Mouse (Mus musculus) MN1 (cell line): ENCODE measurements around the gene AI597479.

ENCODE experiments used
- DNase-seq: peaks from one replicate; pipeline ENCODE4 v3.0.0-alpha.2; 2016; ENCODE audit warnings: low spot score

The AI597479 gene

GRCm38 (mm10) chr1:43098031-43098984, at the start of gene AI597479, which contains the start of gene Tgfbrap1:
AI597479 (plus strand) TSS chr1:43098710.
Tgfbrap1 (minus strand) TSS chr1:43098637.
- DNase-seq, result peak; percentile 97

- peak; percentile 45 for DNase-seq
These were observed 46.6 kb upstream of the AI597479 start for GRCm38 (mm10) chr1:43051903-43052302.

- DNase-seq, result peak; percentile 86
These were observed 32.7 kb upstream of the AI597479 start for GRCm38 (mm10) chr1:43065615-43066310.

- DNase-seq, result no peak
These were observed 31.9 kb upstream of the AI597479 start for GRCm38 (mm10) chr1:43066573-43066972.

GRCm38 (mm10) chr1:43067551-43067950, 31.0 kb upstream of the AI597479 start:
- no peak for DNase-seq

DNA sequence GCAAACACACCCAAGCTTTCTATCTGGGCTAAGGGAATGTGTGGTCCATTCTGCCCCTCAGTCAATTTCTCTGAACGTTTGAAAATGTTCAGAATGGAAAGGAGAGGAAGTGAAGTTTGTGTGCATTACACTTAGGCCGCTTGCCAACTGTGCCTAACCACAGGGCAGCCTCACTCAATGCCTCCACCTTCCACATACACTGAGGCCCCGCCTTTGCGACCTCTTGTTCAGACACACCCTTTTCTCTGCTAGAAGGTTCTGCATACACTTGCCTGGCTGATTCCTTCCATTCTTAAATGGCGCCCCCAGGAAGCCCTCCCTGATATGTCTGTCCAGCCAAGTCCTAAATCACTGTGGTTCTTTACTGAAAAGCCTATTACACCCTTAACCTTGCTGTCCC, 27.8 kb upstream of the AI597479 start:
- no peak for DNase-seq

DNA sequence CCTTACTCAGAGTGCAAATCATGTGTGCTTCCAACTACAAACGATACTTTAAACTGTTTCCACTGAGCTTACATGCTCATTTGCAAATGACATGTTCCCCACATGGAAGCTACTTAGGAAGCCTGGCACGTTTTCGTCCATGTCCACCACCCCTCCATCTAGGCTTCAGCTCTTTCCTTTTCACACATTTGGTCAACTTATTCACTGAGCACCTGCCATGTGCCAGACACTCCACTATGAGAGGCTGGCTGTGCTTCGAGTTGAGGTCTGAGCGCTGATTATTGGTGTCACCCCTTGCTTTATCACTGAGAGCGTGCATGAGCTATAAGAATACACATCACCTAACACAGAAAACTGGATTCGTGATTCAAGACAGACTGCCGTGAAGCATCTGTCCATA, 26.5 kb upstream of the AI597479 start:
- no peak for DNase-seq

GRCm38 (mm10) chr1:43072561-43072960, 25.9 kb upstream of the AI597479 start:
- no peak for DNase-seq

- no peak for DNase-seq
These were observed 23.7 kb upstream of the AI597479 start for GRCm38 (mm10) chr1:43074791-43075190.

- DNase-seq, result no peak
These were observed 20.4 kb upstream of the AI597479 start for GRCm38 (mm10) chr1:43078124-43078523.

DNA sequence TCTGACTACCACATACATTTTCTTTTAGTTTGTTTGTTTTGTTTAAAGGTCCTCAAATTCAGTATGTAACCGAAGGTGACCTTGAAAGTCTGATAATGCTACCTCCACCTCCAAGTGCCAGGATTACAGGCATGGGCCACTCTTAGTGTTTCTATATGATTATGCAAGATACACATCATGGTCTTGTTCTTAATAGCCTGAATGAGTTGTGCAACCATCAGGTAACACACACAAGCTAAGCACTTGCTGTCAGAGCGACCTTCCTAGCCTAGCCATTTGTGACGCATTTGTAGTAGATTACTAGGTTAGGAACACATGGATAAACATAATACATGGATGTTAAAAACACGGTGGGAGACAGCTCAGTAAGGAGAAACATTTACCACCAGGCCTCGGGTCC, 15.6 kb upstream of the AI597479 start:
- no peak for DNase-seq

DNA sequence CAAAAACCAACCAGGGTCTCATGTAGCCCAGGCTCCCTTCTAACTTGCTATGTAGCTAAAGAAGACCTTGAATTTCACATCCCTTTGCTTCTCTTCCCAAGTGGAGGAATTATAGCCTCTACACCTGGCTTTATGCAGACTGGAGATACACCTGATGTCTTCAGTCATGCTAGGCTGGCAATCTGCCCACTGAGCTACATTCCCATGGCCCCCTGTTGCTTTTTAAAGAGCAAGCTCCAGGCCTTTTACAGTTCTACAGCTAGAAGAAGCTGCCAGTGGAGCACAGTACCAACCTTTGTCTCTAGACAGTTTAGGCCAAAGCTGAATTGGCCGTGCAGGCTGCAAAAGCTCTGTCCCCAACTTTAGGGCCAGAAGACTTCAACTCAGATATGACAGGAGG, 8.1 kb upstream of the AI597479 start:
- no peak for DNase-seq

- peak; percentile 22 for DNase-seq
These were observed 7.0 kb upstream of the AI597479 start for GRCm38 (mm10) chr1:43091306-43092055.

- DNase-seq, result peak; percentile 80
These were observed 6.2 kb upstream of the AI597479 start for GRCm38 (mm10) chr1:43092056-43093015.

- DNase-seq, result no peak
These were observed 4.3 kb upstream of the AI597479 start for GRCm38 (mm10) chr1:43094206-43094605.

DNA sequence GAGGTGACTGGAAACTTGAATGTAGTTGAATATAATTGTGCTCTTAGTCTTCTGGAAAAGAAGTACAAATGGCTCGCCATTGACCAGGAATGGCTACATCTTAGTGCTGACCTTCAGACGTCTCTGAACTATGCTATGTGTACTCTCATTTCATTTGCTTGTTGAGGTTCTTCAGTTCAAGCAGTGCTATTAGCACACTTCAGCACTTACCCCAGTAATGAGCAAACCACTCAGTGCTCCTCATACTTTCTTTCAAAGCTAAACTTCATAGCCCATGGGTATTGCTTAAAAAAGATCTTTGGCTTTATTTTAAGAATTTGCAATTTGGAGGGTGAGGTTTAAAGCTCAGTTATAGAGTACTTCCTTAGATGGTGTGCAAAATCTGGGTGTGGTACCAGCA, 10.2 kb downstream of the AI597479 start:
- DNase-seq, result no peak

DNA sequence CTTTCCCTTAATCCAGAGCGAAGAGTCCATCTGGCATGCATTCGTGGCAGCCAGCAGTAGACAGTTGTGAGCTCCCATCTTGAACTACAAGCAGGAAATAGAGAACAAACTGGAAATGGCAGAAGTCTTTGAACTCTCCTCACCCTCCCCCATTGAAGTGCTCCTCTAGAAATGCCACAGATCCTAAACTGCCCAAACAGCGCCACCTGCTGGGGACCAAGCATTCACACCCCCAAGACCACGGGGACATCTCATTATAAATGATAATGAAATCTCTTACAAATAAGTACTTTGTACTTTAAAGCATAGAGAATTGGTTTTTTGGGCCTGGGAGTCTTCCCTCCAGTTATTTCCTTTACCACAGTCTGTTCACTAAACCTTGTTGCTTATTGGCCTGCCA, 12.0 kb downstream of the AI597479 start:
- DNase-seq, result peak; percentile 64

DNA sequence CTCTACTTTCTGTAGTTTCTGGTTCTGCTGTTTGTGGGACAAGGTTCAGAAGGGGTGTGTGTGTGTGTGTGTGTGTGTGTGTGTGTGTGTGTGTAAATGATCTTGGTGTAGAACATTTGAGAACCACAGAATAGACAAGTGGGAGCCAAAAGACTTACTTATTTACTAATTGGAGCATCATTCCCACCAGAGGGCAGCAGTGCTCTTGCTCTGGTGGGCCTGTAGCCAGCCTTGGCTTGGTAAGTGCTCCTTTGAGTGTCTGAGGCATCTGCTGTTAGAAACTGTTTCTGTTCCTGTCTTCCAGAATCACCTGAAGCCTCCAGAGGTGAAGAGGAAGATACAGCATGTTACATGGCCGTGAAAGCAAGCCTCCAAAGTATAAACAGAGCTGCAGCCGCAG, 14.4 kb downstream of the AI597479 start:
- peak; percentile 73 for DNase-seq

DNA sequence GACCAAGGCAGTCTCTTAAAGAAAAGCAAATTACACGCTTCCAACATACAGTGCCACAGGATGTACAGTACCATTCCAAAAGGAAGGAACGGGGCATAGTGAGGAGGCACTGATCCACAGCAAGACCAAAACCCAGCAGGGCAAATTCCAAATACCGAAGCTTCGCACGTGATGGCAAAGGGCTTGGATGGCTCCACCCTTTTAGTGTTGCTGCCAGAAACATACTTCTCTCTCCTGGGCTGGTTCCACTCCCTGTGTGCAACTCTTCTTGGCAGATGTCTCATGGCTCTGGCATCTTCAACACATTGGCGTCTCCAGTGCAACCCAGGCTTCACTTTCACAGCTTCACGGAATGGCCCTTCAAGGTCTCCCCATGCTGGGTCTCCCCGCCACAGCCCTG, 18.9 kb downstream of the AI597479 start:
- no peak for DNase-seq

GRCm38 (mm10) chr1:43120950-43121349, 22.4 kb downstream of the AI597479 start:
- no peak for DNase-seq

- no peak for DNase-seq
These were observed 24.1 kb downstream of the AI597479 start for GRCm38 (mm10) chr1:43122616-43123015.
